Mouse (Mus musculus) forebrain, embryonic 10.5 days (tissue): ENCODE measurements around the gene Clcn2. TPM values are rescaled to one million over a fixed set of nuclear protein-coding genes. Genes with fewer than 3 reads are reported as not detected.
A peak's percentile ranks its signal among the peaks of the same experiment; 100 is the strongest.

Source experiments
- DNase-seq: peaks from one replicate; pipeline ENCODE4 v3.0.0-alpha.2; 2017; ENCODE audit warnings: low spot score; ENCODE audit errors: extremely low spot score
- H3K27ac ChIP-seq: fragments of 300-500 bp; sonication (generic); 2 replicates; pipeline ENCODE4 v1.5.1; 2016; ENCODE audit warnings: mild to moderate bottlenecking
- H3K27me3 ChIP-seq: fragments of 300-500 bp; sonication (generic); 2 replicates; pipeline ENCODE4 v1.6.1; 2016; ENCODE audit warnings: mild to moderate bottlenecking; ENCODE audit not compliant: poor library complexity, severe bottlenecking
- H3K36me3 ChIP-seq: fragments of 300-500 bp; sonication (generic); replicated peaks from 2 replicates; pipeline ENCODE4 v1.6.1; 2016; ENCODE audit warnings: mild to moderate bottlenecking, moderate library complexity
- H3K4me1 ChIP-seq: fragments of 300-500 bp; sonication (generic); 2 replicates; pipeline ENCODE4 v1.6.1; 2016
- H3K4me3 ChIP-seq: fragments of 300-500 bp; sonication (generic); 2 replicates; pipeline ENCODE4 v1.5.1; 2016; ENCODE audit warnings: mild to moderate bottlenecking, moderate library complexity
- H3K9me3 ChIP-seq: fragments of 300-500 bp; sonication (generic); 2 replicates; pipeline ENCODE4 v1.6.1; 2016; ENCODE audit warnings: mild to moderate bottlenecking, moderate library complexity
- WGBS: fragments of 180-500 bp; shearing (Covaris S2); methylation state at CpG from one replicate; pipeline ENCODE4 v1.1.7; 2016; 5-methylcytosine and 5-hydroxymethylcytosine counted together
- polyA plus RNA-seq: library from polyadenylated mRNA; unstranded; fragments of >200 nt; fragmentation: Nextera tagmentation; extraction: Ambion mirVana; gene quantifications from 2 replicates; pipeline ENCODE4 v1.2.1, GENCODE M21; 2016

Clcn2 gene
- polyA plus RNA-seq, 1 experiment from 2014 or later = 11.4 TPM

DNA sequence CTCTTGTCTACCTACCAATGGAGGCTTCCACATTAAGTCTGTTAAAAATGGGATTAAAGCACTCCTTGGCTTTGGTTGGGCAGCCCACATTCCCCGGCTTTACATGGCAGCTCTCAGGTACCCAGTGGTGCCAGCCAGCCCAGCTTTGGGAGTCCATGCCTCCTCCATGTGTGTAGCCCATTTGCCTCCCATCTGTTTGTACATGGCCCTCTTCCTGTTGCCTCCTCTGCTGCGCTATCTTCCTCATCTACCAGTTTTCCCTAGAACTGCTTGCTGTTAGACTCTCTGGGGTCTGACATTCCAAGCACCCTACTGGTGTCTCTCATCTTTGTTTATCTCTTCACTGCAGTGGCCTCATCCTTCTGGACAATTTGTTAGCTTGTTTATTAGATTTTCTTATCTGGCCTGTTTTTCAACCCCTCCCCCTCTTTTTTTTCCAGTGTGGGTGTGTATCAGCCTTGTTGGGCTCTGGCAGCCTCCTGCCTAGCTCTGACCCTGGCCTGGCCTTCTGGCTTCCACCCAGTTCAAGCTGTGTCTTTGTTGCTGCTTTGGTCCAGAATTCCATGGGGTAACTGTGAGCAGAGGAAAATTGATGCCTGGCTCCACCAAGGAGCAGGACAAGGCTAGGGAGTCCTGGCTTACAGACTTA, 11.0 kb downstream of the Clcn2 start:
- H3K9me3 ChIP-seq = no peaks in the 10 kb centered on the region
- H3K27me3 ChIP-seq = 0 out of 2 replicates have a peak, but pooled peaks cover 1% of the 10 kb centered on the region
- 95% methylated on average over 2 of the region's 2 CpGs for WGBS
- no peak for DNase-seq
- H3K27ac ChIP-seq = no peak overlapping the region
- H3K4me3 ChIP-seq = no peak overlapping the region
- H3K36me3 ChIP-seq = peaks cover 82% of the 10 kb centered on the region
- peaks cover 39% of the 10 kb centered on the region for H3K4me1 ChIP-seq

DNA sequence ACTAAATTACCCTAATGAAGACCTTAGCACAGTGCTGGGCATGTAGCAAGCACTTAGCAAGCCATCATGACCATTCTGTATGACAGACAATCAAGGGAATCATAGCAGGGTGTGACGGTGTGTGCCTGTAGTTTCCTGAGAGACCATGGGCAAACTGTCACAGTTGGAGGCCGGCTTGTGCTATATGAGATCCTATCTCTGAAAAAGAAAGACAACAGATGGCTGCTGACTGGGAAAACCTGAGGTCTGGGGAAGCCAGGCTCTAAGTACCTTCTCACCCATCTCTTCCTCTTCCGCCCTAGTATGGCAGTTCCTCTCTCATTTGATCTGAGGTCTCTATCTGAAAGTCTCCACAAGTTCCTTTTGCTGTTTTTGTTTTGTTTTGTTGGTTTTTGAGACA, 11.8 kb downstream of the Clcn2 start:
- Histone ChIP-seq H3K4me1 (peaks cover 44% of the 10 kb centered on the region), H3K27me3 (0 out of 2 replicates have a peak, but pooled peaks cover 4% of the 10 kb centered on the region), H3K27ac (no peak overlapping the region), H3K4me3 (no peak overlapping the region), H3K9me3 (no peaks in the 10 kb centered on the region), H3K36me3 (peaks cover 78% of the 10 kb centered on the region)
- 90% methylated on average over 3 of the region's 3 CpGs for WGBS
- DNase-seq = no peak

DNA sequence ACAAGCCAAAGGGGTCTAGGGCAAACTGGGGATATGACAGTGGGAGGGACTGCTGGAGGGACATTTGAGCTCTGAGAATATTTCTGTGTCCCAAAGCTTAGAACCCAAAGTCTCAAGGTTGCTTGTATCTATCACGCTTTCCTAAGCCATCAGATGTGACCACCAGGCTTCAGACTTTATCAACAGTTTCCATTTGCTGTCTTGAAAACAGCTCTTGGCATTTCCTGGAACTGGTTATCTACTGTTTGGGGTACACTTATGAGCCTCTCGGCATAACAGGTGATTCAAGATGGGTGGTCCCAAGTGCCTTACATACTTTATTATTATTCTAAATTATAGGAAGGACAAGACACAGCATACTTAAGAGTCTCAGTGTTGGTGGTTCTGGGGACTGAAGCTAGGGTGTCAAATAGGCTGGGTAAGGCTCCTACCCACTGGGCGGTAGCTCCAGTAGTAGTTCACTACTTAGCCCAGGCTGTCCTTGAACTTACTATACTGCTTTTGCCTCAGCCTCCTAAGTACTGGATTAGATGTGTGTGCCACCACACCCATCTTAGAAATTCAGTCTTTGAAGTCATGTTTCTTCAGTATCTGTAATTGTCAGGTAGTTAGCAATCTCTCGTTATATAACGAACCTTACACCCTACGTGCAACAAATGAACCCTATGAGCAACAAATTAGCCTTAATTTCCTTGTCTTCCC, 13.7 kb downstream of the Clcn2 start:
- Histone ChIP-seq H3K4me1 (peaks cover 54% of the 10 kb centered on the region), H3K27me3 (0 out of 2 replicates have a peak, but pooled peaks cover 4% of the 10 kb centered on the region), H3K27ac (no peak overlapping the region), H3K4me3 (no peak overlapping the region), H3K36me3 (peaks cover 72% of the 10 kb centered on the region), H3K9me3 (no peaks in the 10 kb centered on the region)
- DNase-seq = no peak
- WGBS = 88% methylated on average over 6 of the region's 6 CpGs

DNA sequence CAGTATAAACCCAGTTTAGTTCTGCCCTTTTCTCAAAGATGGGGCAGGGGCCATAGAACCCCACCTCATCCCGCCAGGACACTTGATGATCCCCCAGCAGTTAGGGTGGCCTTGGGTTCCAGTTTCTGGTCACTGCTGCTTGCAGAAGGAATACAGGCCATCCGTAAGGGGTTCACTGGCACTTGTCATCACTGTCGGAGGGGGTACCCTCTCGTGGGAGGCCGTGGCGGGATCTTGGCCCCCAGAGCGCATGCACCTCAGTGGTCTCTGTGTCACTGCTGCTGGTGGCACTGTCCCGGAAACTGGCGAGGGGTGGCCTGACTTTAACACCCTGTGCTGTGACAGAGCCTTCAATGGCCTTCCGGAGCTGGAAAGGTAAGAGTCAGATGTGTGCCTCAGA, 14.5 kb downstream of the Clcn2 start:
- DNase-seq = no peak
- H3K27ac ChIP-seq = peak overlapping the region; percentile 83; the same call in 1 of the 2 replicates
- 94% methylated on average over 10 of the region's 10 CpGs for WGBS
- no peaks in the 10 kb centered on the region for H3K9me3 ChIP-seq
- 0 out of 2 replicates have a peak, but pooled peaks cover 4% of the 10 kb centered on the region for H3K27me3 ChIP-seq
- peaks cover 64% of the 10 kb centered on the region for H3K36me3 ChIP-seq
- peaks cover 54% of the 10 kb centered on the region for H3K4me1 ChIP-seq
- no peak overlapping the region for H3K4me3 ChIP-seq

DNA sequence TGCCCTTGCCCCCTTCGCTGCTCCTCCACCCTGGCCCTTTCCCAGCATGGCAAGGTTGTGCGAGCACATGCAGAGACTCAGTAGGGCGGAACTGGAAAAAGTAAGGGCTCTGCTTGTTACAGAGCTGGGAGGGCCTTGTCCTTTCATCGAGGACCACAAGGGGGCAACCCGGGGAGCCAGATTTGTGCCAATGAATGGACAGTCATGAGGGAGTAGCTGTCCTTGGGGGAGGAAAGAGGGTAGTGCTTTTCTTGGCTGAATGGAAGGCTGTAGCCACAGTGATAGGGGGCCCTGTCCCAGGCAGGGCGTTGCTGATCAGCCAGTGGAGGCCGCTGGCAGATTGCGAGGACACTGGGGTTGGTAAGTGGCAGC, 15.0 kb downstream of the Clcn2 start:
- Histone ChIP-seq H3K4me3 (peak overlapping the region; percentile 27; the same call in 1 of the 2 replicates), H3K9me3 (no peaks in the 10 kb centered on the region), H3K36me3 (peaks cover 59% of the 10 kb centered on the region), H3K27ac (peak overlapping the region; percentile 83), H3K27me3 (0 out of 2 replicates have a peak, but pooled peaks cover 4% of the 10 kb centered on the region), H3K4me1 (peaks cover 54% of the 10 kb centered on the region)
- DNase-seq = peak; percentile 78
- WGBS = 5% methylated on average over 8 of the region's 8 CpGs

DNA sequence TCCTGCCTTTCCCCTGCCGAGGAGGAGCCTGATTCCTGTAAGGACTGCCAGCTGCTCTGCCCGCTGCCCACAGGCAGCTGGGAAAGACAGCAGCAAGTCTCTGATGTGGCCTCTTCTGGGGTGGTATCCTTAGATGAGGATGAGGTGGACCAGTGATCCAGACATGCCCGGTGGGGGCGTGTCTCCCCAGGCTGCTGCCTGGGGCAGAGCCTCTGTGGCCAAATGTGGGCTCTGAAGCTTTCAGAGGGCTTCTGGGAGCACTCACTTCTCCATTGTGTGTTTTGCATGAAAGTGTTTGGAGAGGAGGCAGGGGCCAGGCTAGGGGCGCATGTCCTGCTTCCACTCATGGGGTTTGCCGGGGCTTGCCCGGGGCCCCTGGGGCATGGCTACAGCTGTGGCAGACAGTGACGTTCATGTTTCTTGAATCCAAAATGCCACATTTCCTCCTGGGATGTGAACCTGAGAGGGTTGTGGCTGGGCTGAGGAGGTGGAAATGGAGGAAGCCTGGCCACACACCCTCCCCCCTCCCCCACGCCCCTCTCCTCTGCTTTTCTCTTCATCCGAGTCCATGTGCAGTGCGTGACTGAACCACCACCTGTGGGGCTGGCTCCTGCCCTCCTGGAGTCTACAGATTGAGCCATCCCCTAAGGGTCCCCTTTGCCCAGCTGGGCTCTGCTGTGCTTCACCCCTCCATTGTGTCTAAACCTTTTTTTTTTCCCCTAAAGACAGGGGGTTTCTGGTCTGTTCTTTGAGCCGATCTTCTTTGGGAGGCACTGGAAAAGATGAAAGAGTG, 15.6 kb downstream of the Clcn2 start:
- peaks cover 55% of the 10 kb centered on the region for H3K4me1 ChIP-seq
- H3K36me3 ChIP-seq = peaks cover 53% of the 10 kb centered on the region
- peak overlapping the region; percentile 27 for H3K4me3 ChIP-seq
- 24% methylated on average over 12 of the region's 12 CpGs for WGBS
- H3K27ac ChIP-seq = peak overlapping the region; percentile 83
- no peaks in the 10 kb centered on the region for H3K9me3 ChIP-seq
- H3K27me3 ChIP-seq = 0 out of 2 replicates have a peak, but pooled peaks cover 4% of the 10 kb centered on the region
- DNase-seq = no peak

DNA sequence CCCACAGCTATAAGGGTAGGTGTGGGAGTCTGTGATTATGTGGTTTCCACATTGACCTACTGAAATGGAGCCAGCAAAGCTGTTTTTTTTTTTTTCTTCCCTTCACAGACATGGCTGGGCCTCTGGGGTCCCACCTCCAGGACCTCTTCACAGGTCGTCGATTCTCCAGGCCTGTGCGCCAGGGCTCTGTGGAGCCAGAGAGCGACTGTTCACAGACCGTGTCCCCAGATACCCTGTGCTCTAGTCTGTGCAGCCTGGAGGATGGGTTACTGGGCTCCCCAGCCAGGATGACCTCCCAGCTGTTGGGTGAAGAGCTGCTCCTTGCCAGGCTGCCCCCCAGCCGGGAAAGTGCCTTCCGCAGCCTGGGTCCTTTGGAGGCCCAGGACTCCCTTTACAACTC, 16.2 kb downstream of the Clcn2 start:
- Histone ChIP-seq H3K36me3 (peaks cover 47% of the 10 kb centered on the region), H3K9me3 (no peaks in the 10 kb centered on the region), H3K27ac (peak overlapping the region; percentile 83), H3K27me3 (0 out of 2 replicates have a peak, but pooled peaks cover 4% of the 10 kb centered on the region), H3K4me1 (peaks cover 55% of the 10 kb centered on the region), H3K4me3 (peak overlapping the region; percentile 27)
- WGBS = 52% methylated on average over 7 of the region's 7 CpGs
- DNase-seq = no peak

DNA sequence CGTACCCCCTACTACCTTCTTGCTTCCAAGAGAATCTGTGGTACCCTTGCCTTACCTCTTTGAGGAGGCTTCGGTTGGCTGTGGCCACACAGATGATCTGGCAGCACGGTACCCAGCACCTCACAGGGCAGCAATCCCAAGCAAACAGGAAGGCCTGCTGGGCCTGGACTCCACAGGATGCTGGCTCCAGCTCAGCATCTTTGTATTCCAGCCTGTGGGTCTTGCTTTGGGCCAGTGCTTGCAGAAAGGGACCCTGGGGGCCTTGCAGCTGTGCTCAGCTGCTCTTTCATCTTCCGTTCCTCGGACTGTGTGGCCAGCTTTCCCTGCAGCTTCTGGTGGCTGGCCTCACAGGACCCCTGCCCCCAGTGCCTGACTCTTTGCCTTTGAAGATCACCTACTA, 17.5 kb downstream of the Clcn2 start:
- H3K27ac ChIP-seq = peak overlapping the region; percentile 68; the same call in 1 of the 2 replicates
- peaks cover 56% of the 10 kb centered on the region for H3K4me1 ChIP-seq
- 32% methylated on average over 5 of the region's 5 CpGs for WGBS
- H3K4me3 ChIP-seq = no peak overlapping the region
- no peak for DNase-seq
- peaks cover 34% of the 10 kb centered on the region for H3K36me3 ChIP-seq
- peaks cover 12% of the 10 kb centered on the region for H3K27me3 ChIP-seq
- no peaks in the 10 kb centered on the region for H3K9me3 ChIP-seq

DNA sequence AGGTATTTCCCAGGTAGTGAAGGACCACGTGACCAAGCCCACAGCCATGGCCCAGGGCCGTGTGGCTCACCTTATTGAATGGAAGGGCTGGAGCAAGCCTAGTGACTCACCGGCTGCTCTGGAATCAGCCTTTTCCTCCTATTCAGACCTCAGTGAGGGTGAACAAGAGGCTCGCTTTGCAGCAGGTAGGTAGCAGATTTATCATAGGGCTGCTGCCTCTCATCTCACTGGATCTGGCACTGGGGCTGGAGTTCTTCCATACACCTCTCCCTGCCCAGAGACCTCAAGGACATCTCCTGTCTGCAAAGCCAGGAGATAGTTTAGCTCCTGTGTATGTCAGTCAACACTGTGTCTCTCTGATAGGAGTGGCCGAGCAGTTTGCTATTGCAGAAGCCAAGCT, 18.3 kb downstream of the Clcn2 start:
- DNase-seq = no peak
- H3K9me3 ChIP-seq = no peaks in the 10 kb centered on the region
- H3K4me1 ChIP-seq = peaks cover 62% of the 10 kb centered on the region
- 83% methylated on average over 5 of the region's 5 CpGs for WGBS
- no peak overlapping the region for H3K27ac ChIP-seq
- H3K4me3 ChIP-seq = no peak overlapping the region
- peaks cover 20% of the 10 kb centered on the region for H3K27me3 ChIP-seq
- peaks cover 28% of the 10 kb centered on the region for H3K36me3 ChIP-seq

DNA sequence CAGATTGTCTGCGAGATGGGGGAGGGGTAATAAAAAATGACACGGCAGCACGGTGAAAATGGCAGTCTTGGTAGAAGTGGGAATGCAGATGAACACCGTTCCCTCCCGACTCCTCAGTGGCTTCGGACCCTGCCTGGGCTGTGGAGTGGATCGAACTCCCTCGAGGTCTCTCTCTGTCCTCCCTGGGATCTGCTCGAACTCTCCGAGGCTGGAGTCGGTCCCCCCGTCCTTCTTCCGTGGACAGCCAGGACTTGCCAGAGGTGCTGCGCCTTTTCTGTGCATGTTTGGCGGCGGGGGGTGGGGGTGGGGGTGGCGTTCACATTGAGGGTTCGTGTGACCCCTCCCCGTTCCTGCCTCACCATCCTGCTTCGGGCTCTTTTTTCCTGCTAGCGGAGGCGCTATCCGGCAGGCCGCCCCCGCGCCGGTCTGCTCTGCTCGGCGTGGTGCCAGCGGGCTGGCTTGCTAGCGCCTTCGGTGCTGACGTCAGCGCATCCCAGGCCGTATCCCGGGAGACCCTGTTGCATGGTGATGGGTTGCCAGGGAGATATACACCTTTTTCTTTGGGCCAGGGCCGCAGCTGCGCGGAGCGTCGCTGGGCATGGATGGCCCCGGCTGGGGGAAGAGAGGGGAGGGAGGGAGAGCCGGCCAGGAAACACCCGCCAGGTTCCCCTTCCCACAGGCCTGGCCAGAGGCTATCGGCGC, 21.8 kb downstream of the Clcn2 start:
- Histone ChIP-seq H3K27me3 (peaks cover 19% of the 10 kb centered on the region), H3K27ac (peak overlapping the region; percentile 84), H3K36me3 (peaks cover 28% of the 10 kb centered on the region), H3K4me1 (peaks cover 59% of the 10 kb centered on the region), H3K4me3 (peak overlapping the region; percentile 53), H3K9me3 (no peaks in the 10 kb centered on the region)
- 4% methylated on average over 46 of the region's 46 CpGs for WGBS
- peak; percentile 89 for DNase-seq

DNA sequence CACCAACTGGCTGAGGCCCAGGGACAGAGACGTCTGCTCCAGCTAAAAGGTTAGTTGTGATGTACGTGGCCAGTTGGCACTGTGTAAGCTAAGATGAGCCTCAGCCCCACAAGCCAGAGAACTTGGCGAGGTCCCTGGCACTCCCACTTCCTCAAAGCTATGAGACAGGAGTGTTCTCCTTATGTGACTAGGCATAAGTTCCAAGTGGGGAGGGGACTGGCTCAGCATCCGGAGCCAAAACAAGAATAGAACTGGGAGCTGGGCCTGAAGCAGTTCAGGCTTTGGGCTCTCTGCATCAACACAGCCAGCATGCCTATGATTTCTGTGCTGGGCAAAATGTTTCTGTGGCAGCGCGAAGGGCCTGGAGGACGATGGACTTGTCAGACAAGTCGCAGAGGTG, 22.8 kb downstream of the Clcn2 start:
- WGBS = 77% methylated on average over 8 of the region's 8 CpGs
- no peak overlapping the region for H3K27ac ChIP-seq
- H3K36me3 ChIP-seq = peaks cover 34% of the 10 kb centered on the region
- DNase-seq = no peak
- peaks cover 19% of the 10 kb centered on the region for H3K27me3 ChIP-seq
- no peaks in the 10 kb centered on the region for H3K9me3 ChIP-seq
- peaks cover 51% of the 10 kb centered on the region for H3K4me1 ChIP-seq
- H3K4me3 ChIP-seq = no peak overlapping the region

DNA sequence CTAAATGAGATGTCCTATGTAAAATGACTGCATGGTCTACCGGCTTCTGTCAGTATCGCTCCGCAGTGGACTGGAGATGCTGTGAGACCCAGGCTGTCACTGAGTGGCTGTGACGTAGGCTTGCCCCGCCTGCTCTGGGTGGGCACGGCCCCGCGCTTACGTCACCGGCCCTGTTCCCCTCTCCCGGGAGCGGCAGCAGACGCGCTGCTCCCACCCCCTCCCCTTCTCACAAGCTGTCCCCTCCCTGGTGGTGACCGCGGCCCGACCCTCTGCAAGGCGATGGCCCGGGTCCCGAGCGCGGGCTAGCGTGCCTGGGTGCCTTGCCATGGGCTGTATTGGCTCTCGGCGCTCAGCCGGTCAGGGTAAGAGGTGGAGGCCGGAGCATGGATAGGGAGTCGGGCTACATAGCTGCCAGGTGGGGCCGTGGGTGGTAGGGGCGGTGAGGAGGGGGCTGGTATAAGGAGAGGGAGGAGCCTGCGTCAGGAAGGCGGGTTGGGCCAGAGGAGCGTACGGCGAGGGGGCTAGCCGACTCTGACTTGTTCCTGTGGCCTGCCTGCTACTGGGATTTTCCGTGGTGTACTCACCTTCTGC, 24.3 kb downstream of the Clcn2 start, which contains the start of gene Fam131a:
Gene Fam131a (plus strand): TSS at position 131 of the 591 bp plus-strand sequence.
- H3K27ac ChIP-seq = peak within 1 kb of the TSS; percentile 88
- H3K4me1 ChIP-seq = peaks cover 49% of the 10 kb centered on the region

More for the DNA sequence above, 24.3 kb downstream of the Clcn2 start, which contains the start of gene Fam131a:
- peak; percentile 93 for DNase-seq
- H3K4me3 ChIP-seq = peak within 1 kb of the TSS; percentile 61
- under 1% methylated on average over 36 of the region's 37 CpGs for WGBS
- H3K27me3 ChIP-seq = peaks cover 19% of the 10 kb centered on the region
- no peaks in the 10 kb centered on the region for H3K9me3 ChIP-seq
- H3K36me3 ChIP-seq = peaks cover 43% of the 10 kb centered on the region
